Mouse (Mus musculus): Measurements from ENCODE around the gene Lrrc57.

Lrrc57 gene

DNA sequence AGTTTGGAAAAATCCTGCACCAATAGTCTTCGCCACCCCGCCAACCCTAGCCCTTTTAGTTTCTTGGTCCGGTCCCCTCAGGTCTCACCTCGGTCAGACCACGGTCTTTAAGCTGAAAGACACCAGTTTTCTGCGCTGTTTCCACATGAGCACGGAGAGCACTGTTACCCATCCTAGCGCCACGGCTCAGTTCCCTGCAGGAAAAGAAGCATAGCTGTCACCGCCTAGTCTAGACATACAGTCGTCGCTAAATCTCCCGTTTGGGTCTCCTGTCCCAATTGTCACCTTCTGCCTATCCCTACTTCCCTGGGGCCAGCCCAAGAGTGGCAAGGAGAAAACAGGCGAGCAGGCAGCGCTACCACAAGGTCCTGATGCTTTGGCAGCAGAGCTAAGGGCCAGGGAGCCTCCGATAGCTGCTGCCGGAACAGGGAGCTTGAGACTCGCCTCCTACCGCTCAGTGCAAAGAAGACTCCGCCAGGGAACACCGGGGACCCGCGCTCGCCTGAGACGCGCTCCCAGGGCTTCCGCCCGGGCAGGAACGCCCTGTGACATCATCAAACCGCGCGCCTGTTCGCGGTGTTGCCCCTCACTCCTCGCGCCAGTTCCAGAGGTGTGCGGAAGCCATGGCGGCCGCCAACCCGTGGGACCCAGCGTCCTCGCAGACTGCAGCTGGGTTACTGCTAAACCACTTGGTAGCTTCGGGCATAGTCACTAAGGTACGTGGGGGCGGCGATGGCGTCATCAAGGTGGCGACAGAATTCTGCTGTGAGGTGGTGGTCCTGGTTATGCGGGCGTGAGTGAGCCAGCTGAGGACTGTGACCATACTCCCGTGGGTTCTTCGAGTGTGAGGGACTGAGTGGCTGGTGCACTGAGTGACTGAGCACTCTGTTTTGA lies at the start of gene Lrrc57, which contains the start of gene Haus2:
TSS of gene Lrrc57 (minus strand) at position 691 of the 894 bp plus-strand sequence.
TSS of gene Haus2 (plus strand) at position 554 of the 894 bp plus-strand sequence.
- DNase-seq (ENCODE audit: low spot score) = peak; percentile 92

DNA sequence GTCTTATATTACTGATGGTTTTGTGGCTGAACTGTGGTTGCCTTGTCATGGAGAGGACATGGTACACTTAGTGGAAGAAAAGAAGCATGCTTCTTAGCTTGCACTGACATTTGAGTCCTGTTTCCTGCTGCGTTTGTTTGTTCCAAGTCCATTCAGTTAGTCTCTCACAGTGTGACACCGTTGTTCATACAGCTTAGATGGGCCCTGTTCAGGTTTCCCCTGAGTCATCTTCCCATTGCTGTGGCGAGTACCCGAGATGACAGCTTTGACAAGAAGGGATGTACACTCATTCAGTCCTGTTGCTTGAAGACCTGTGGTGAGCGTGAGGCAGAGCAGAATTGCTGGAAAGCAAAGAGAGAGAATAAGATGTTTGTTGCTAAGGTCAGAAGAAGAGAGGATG lies 49.2 kb upstream of the Lrrc57 start:
- no peak for DNase-seq (ENCODE audit: low spot score)

GRCm38 (mm10) chr2:120656711-120657110 lies 47.4 kb upstream of the Lrrc57 start:
- DNase-seq (ENCODE audit: low spot score) = no peak

GRCm38 (mm10) chr2:120655905-120656304 lies 46.6 kb upstream of the Lrrc57 start:
- DNase-seq (ENCODE audit: low spot score) = no peak

- no peak for DNase-seq (ENCODE audit: low spot score)
Measured at GRCm38 (mm10) chr2:120654693-120655092, 45.4 kb upstream of the Lrrc57 start.

GRCm38 (mm10) chr2:120652925-120653284 lies 43.6 kb upstream of the Lrrc57 start:
- DNase-seq (ENCODE audit: low spot score) = no peak

GRCm38 (mm10) chr2:120652256-120652924 lies 43.1 kb upstream of the Lrrc57 start:
- DNase-seq (ENCODE audit: low spot score) = no peak

GRCm38 (mm10) chr2:120646777-120647176 lies 37.5 kb upstream of the Lrrc57 start:
- no peak for DNase-seq (ENCODE audit: low spot score)

GRCm38 (mm10) chr2:120643836-120644235 lies 34.5 kb upstream of the Lrrc57 start:
- no peak for DNase-seq (ENCODE audit: low spot score)

GRCm38 (mm10) chr2:120640835-120641234 lies 31.5 kb upstream of the Lrrc57 start:
- DNase-seq (ENCODE audit: low spot score) = no peak

GRCm38 (mm10) chr2:120631957-120632356 lies 22.6 kb upstream of the Lrrc57 start:
- no peak for DNase-seq (ENCODE audit: low spot score)

- DNase-seq (ENCODE audit: low spot score) = no peak
Measured at GRCm38 (mm10) chr2:120631521-120631920, 22.2 kb upstream of the Lrrc57 start.

- no peak for DNase-seq (ENCODE audit: low spot score)
Measured at GRCm38 (mm10) chr2:120630655-120631054, 21.3 kb upstream of the Lrrc57 start.

GRCm38 (mm10) chr2:120630246-120630645 lies 20.9 kb upstream of the Lrrc57 start:
- DNase-seq (ENCODE audit: low spot score) = no peak

GRCm38 (mm10) chr2:120628886-120629735 lies 19.8 kb upstream of the Lrrc57 start, which contains the start of gene Stard9:
Gene Stard9, plus strand, starts transcription at chr2:120629121.
- peak; percentile 99 for DNase-seq (ENCODE audit: low spot score)

GRCm38 (mm10) chr2:120628076-120628865 lies 19.0 kb upstream of the Lrrc57 start:
- peak; percentile 7 for DNase-seq (ENCODE audit: low spot score)

DNA sequence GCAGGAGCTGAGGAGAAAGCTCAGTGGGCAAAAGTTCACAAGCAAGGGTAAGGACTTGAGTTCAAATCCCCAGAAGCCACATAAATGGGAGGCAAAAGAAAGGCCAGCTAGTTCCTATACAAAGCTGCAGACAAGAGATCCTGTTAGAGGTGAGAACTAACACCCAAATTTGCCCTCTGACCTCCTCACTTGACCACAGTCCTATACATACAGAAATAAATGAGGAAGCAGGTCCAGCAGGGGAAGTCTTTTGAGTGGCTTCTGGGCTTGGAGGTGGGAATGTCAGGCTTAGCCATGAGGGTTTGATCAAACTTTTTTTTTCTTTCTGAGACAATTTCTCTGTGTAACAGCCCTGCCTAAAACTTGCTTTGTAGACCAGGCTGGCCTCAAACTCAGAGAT lies 13.6 kb upstream of the Lrrc57 start:
- no peak for DNase-seq (ENCODE audit: low spot score)

DNA sequence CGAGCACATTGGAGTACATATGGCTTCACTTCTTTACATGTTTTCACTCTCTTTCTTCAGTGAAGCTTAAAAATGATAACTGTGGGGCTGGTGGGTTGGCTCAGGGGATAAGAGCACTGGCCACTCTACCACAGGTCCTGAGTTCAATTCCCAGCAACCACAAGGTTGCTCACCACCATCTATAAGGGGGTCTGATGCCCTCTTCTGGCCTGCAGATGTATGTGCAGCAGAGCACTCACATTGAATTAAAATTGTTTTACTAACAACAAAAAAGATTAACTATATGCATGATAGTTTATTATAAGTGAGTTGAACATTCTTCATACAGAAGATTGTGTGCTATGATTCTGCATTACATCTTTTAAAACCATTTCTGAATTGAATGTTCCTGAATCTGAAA lies 10.2 kb upstream of the Lrrc57 start:
- DNase-seq (ENCODE audit: low spot score) = no peak

GRCm38 (mm10) chr2:120616279-120617163 lies 7.2 kb upstream of the Lrrc57 start:
- DNase-seq (ENCODE audit: low spot score) = no peak

- peak; percentile 9 for DNase-seq (ENCODE audit: low spot score)
Measured at GRCm38 (mm10) chr2:120606021-120606690, 3.2 kb downstream of the Lrrc57 start.
